Mouse (Mus musculus) retina, embryonic 14.5 days (tissue): ENCODE measurements around the gene Pcdh15.
A peak's percentile ranks its signal among the peaks of the same experiment; 100 is the strongest.

ENCODE experiments used
- DNase-seq: peaks from one replicate; pipeline ENCODE4 v3.0.0-alpha.2; 2015; ENCODE audit warnings: low spot score

The Pcdh15 gene

GRCm38 (mm10) chr10:73821657-73822583 lies 722.8 kb downstream of the Pcdh15 start:
- DNase-seq = peak; percentile 76

- DNase-seq = no peak
Measured at GRCm38 (mm10) chr10:73823214-73823613, 724.1 kb downstream of the Pcdh15 start.

- no peak for DNase-seq
Measured at GRCm38 (mm10) chr10:73826354-73826753, 727.2 kb downstream of the Pcdh15 start.

- DNase-seq = no peak
Measured at GRCm38 (mm10) chr10:73828781-73829180, 729.6 kb downstream of the Pcdh15 start.

- no peak for DNase-seq
Measured at GRCm38 (mm10) chr10:73844998-73845397, 745.9 kb downstream of the Pcdh15 start.

- DNase-seq = peak; percentile 22
Measured at GRCm38 (mm10) chr10:73862181-73862580, 763.0 kb downstream of the Pcdh15 start.

- DNase-seq = no peak
Measured at GRCm38 (mm10) chr10:73878055-73878728, 779.0 kb downstream of the Pcdh15 start.

- no peak for DNase-seq
Measured at GRCm38 (mm10) chr10:73878729-73879067, 779.6 kb downstream of the Pcdh15 start.

- no peak for DNase-seq
Measured at GRCm38 (mm10) chr10:73887771-73888170, 788.6 kb downstream of the Pcdh15 start.

- no peak for DNase-seq
Measured at GRCm38 (mm10) chr10:73892251-73892650, 793.1 kb downstream of the Pcdh15 start.

- DNase-seq = no peak
Measured at GRCm38 (mm10) chr10:73896086-73896607, 797.0 kb downstream of the Pcdh15 start.

- no peak for DNase-seq
Measured at GRCm38 (mm10) chr10:73899165-73899564, 800.0 kb downstream of the Pcdh15 start.

GRCm38 (mm10) chr10:73907626-73908025 lies 808.5 kb downstream of the Pcdh15 start:
- no peak for DNase-seq

GRCm38 (mm10) chr10:73908568-73908967 lies 809.4 kb downstream of the Pcdh15 start:
- DNase-seq = no peak

- no peak for DNase-seq
Measured at GRCm38 (mm10) chr10:73915170-73915569, 816.0 kb downstream of the Pcdh15 start.

GRCm38 (mm10) chr10:73921579-73921978 lies 822.4 kb downstream of the Pcdh15 start:
- DNase-seq = peak; percentile 55

- DNase-seq = no peak
Measured at GRCm38 (mm10) chr10:73928672-73929071, 829.5 kb downstream of the Pcdh15 start.

- DNase-seq = no peak
Measured at GRCm38 (mm10) chr10:73929718-73930117, 830.6 kb downstream of the Pcdh15 start.

GRCm38 (mm10) chr10:73931185-73931584 lies 832.0 kb downstream of the Pcdh15 start:
- no peak for DNase-seq

GRCm38 (mm10) chr10:73931996-73932679 lies 833.0 kb downstream of the Pcdh15 start:
- no peak for DNase-seq

- DNase-seq = peak; percentile 20
Measured at GRCm38 (mm10) chr10:73936121-73936520, 837.0 kb downstream of the Pcdh15 start.

- no peak for DNase-seq
Measured at GRCm38 (mm10) chr10:73938989-73939388, 839.8 kb downstream of the Pcdh15 start.
